Mouse (Mus musculus): Measurements from ENCODE around the gene Gm382.

Gm382 gene

DNA sequence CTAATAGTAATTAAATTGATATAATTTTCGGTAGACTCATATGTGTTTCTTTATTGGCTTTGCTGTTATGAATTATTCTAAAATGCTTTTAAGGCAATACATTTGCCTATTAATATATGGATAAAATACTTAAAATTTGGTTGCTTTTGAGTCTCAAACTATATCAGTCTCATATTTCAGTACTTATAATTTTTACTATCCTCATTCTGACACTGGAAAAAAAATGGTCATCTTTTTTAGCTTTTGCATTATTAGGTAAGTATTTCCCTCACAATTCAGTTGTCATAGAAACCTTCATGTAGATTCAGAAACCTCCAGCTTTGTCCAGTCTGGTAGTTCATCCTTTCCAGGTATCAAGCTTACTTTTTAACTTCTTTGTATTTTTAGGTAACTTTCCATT is at the start of gene Gm382:
Gene Gm382, plus strand, starts transcription at position 301 of the 400 bp plus-strand sequence.
- DNase-seq: no peak

DNA sequence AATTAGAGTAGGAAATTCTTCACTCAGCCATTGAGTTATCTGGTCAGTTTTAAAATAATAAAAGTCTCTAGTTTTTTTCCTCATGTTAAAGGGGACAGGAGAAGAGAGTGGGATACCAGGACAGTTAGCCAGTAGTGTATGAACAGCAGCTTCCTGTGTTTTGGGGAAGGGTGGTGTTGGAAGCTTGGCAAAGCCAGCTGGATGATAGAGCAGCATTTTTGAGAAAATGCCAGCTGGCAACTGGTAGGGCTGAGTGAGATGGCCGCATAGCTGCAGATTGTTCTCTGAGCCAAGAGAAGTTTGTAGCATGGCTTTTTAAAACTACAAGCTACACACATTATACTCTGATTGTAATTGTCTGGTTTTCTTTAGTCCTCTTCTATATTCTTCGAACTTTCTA is 30.4 kb downstream of the Gm382 start:
- DNase-seq: peak; percentile 0 to 1

DNA sequence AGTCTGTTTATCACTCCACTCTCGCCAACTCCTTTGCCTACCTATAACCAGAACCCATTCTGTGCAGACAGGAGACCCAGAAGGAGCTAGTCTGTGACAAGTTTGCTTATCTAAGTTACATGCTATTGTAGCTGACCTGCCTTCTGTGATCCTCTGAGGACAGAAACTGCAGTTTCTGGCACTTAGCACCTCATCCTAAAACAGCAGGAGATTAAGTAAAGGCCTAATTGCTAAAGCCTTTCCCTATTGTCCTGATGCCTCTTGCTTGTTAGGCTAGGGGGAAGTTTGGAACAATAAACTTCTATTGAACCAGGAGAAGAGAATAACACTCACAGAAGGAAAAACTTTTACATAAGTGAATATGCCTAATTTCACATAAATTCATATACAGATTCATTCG is 51.5 kb downstream of the Gm382 start:
- DNase-seq: no peak

DNA sequence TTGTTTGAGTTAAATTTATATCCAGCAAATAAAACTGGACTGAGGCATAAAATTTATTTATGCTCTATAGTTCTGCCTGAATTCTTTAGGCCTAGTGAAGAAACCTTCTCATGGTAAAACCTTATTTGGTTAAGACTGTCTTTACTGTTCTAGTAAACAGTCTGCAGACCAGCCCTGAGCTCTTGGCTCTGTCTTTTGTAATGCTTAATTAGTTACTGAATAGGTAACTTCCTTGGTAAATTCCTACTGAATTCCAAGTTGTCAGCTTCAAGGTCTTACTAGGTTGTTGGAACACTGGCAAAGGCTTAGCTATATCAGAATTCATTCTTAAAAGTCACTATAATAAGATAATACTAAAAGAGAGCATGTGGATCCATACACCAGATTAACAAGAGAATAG is 53.3 kb downstream of the Gm382 start:
- no peak for DNase-seq

DNA sequence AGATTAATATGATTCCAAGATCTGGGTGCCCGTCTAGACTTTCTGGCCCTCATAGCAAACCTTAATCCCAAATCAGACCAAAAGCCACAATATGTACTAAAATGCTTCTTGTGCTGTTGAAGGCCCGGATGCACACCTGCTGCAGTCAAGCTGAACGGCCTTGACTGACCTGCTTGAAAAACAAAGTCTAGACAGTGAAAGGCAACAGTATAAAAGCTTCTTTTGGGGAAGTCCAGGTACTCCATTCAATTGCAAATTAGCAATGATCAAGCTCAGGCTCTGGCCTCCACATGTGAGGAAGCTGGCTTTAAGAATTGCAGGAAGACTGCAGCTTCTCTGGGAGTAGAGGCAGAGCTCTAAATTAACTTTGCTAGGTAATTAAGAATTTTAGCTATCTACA is 54.2 kb downstream of the Gm382 start:
- no peak for DNase-seq

DNA sequence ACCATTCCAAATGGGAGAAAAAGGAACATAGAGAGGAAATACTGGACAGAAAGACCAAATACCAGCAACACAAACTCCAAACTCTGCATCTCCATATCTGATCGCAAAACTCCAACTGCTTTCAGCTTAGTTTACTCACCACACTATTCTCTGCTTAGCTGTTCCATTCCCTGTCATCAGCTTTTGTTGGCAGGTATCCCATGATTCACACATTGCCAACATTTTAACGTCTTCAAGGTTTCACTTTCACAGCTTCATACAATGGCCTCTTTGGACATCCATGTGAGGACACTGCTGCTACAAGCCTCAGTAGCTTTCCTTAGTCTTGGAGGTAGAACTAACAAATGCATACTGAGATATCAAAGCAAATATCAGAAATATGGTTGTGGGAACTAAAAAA is 64.6 kb downstream of the Gm382 start:
- DNase-seq: no peak
